Mouse (Mus musculus) midbrain, postnatal 0 days (tissue): ENCODE measurements around the gene Samd8. TPM values are rescaled to one million over a fixed set of nuclear protein-coding genes. Genes with fewer than 3 reads are reported as not detected.

Source experiments
- ATAC-seq: fragments of 200-750 bp; cut with Nextera tagmentation; 2 replicates; pipeline ENCODE4 v1.8.0; 2017; ENCODE audit warnings: moderate number of reproducible peaks, mild to moderate bottlenecking, moderate TSS enrichment, moderate library complexity; ENCODE audit not compliant: low FRiP score
- DNase-seq: peaks from one replicate; pipeline ENCODE4 v3.0.0-alpha.2; 2015; ENCODE audit warnings: low spot score
- H3K27ac ChIP-seq: fragments of 300-500 bp; sonication (generic); 2 replicates; pipeline ENCODE4 v1.5.1; 2014; ENCODE audit warnings: low read depth, mild to moderate bottlenecking, low read length, mixed read lengths
- H3K27me3 ChIP-seq: fragments of 300-500 bp; sonication (generic); 2 replicates; pipeline ENCODE4 v1.6.1; 2014; ENCODE audit warnings: low read length, control low read depth, mixed read lengths; ENCODE audit not compliant: insufficient read depth
- H3K36me3 ChIP-seq: fragments of 300-500 bp; sonication (generic); 2 replicates; pipeline ENCODE4 v1.6.1; 2014; ENCODE audit warnings: low read length, control low read depth, mixed read lengths; ENCODE audit not compliant: insufficient read depth
- H3K4me1 ChIP-seq: fragments of 300-500 bp; sonication (generic); 2 replicates; pipeline ENCODE4 v1.6.1; 2014; ENCODE audit warnings: mild to moderate bottlenecking, control low read depth, antibody characterized with exemption, low read length, mixed read lengths; ENCODE audit not compliant: insufficient read depth
- H3K4me2 ChIP-seq: fragments of 300-500 bp; sonication (generic); 2 replicates; pipeline ENCODE4 v1.6.1; 2014; ENCODE audit warnings: low read depth, mild to moderate bottlenecking, low read length, mixed read lengths; ENCODE audit not compliant: poor library complexity, severe bottlenecking
- H3K4me3 ChIP-seq: fragments of 300-500 bp; sonication (generic); 2 replicates; pipeline ENCODE4 v1.5.1; 2014; ENCODE audit warnings: low read depth, mild to moderate bottlenecking, low read length, moderate library complexity
- H3K9ac ChIP-seq: fragments of 300-500 bp; sonication (generic); replicated peaks from 2 replicates; pipeline ENCODE4 v1.6.1; 2014; ENCODE audit warnings: mild to moderate bottlenecking, low read length, moderate library complexity, mixed read lengths; ENCODE audit not compliant: poor library complexity, severe bottlenecking
- H3K9me3 ChIP-seq: fragments of 300-500 bp; sonication (generic); 2 replicates; pipeline ENCODE4 v1.6.1; 2016; ENCODE audit warnings: low read length, control low read depth
- CTCF ChIP-seq: IDR thresholded peaks from 2 replicates; pipeline ENCODE4 v1.5.1; 2016; ENCODE audit warnings: antibody characterized with exemption, mild to moderate bottlenecking
- WGBS: fragments of 180-500 bp; shearing (Covaris S2); extraction: QIAGEN DNeasy Blood & Tissue Kit; methylation state at CpG from one replicate; pipeline ENCODE4 v1.1.7; 2014; 5-methylcytosine and 5-hydroxymethylcytosine counted together
- polyA plus RNA-seq: library from polyadenylated mRNA; unstranded; fragments of >200 nt; fragmentation: Nextera tagmentation; extraction: Ambion mirVana; gene quantifications from 2 replicates; pipeline ENCODE4 v1.2.1, GENCODE M21; 2015
- total RNA-seq: library from RNA; depleted of rRNA; stranded (reverse); fragments of >200 nt; gene quantifications from 2 replicates; pipeline ENCODE4 v1.2.3, GENCODE M21; 2014

The Samd8 gene
- total and polyA plus RNA-seq, 2 experiments from 2014 or later, result 28.6 to 65.9 TPM

- no peak overlapping the region for H3K27ac ChIP-seq
- H3K4me2 ChIP-seq, result no peak overlapping the region
- no peaks in the 10 kb centered on the region for H3K27me3 ChIP-seq
- 27% methylated on average over 8 of the region's 8 CpGs for WGBS
- DNase-seq (no peak), ATAC-seq (no peak)
- no peaks in the 10 kb centered on the region for H3K36me3 ChIP-seq
- no peak overlapping the region for H3K4me3 ChIP-seq
- no peak for TF ChIP-seq CTCF
- no peaks in the 10 kb centered on the region for H3K9me3 ChIP-seq
- H3K4me1 ChIP-seq, result no peaks in the 10 kb centered on the region
- no peak overlapping the region for H3K9ac ChIP-seq
These were observed 28.2 kb upstream of the Samd8 start for GRCm38 (mm10) chr14:21722021-21722698.

- H3K27ac ChIP-seq, result no peak overlapping the region
- H3K36me3 ChIP-seq, result no peaks in the 10 kb centered on the region
- no peaks in the 10 kb centered on the region for H3K27me3 ChIP-seq
- no peak overlapping the region for H3K9ac ChIP-seq
- WGBS, result 81% methylated on average over 6 of the region's 6 CpGs
- no peak for TF ChIP-seq CTCF
- no peaks in the 10 kb centered on the region for H3K4me1 ChIP-seq
- DNase-seq, result no peak
- no peaks in the 10 kb centered on the region for H3K9me3 ChIP-seq
- ATAC-seq, result no peak
- no peak overlapping the region for H3K4me2 ChIP-seq
- no peak overlapping the region for H3K4me3 ChIP-seq
These were observed 21.1 kb upstream of the Samd8 start for GRCm38 (mm10) chr14:21729031-21729732.

GRCm38 (mm10) chr14:21729936-21730335, 20.4 kb upstream of the Samd8 start:
- no peak overlapping the region for H3K9ac ChIP-seq
- H3K9me3 ChIP-seq, result no peaks in the 10 kb centered on the region
- no peak overlapping the region for H3K4me2 ChIP-seq
- H3K27ac ChIP-seq, result no peak overlapping the region
- no peak overlapping the region for H3K4me3 ChIP-seq
- no peak for ATAC-seq
- DNase-seq, result no peak
- H3K36me3 ChIP-seq, result no peaks in the 10 kb centered on the region
- H3K4me1 ChIP-seq, result no peaks in the 10 kb centered on the region
- no peaks in the 10 kb centered on the region for H3K27me3 ChIP-seq
- TF ChIP-seq CTCF, result no peak
- WGBS, result 95% methylated on average over 4 of the region's 4 CpGs

GRCm38 (mm10) chr14:21733131-21733905, 17.0 kb upstream of the Samd8 start:
- ATAC-seq (no peak), DNase-seq (no peak)
- Histone ChIP-seq H3K4me2 (no peak overlapping the region), H3K4me1 (no peaks in the 10 kb centered on the region), H3K27ac (no peak overlapping the region), H3K9me3 (no peaks in the 10 kb centered on the region), H3K9ac (no peak overlapping the region), H3K36me3 (no peaks in the 10 kb centered on the region), H3K4me3 (no peak overlapping the region), H3K27me3 (no peaks in the 10 kb centered on the region)
- WGBS, result 92% methylated on average over 15 of the region's 15 CpGs
- no peak for TF ChIP-seq CTCF

GRCm38 (mm10) chr14:21740345-21740744, 10.0 kb upstream of the Samd8 start:
- 94% methylated on average over 7 of the region's 7 CpGs for WGBS
- ATAC-seq (no peak), DNase-seq (no peak)
- Histone ChIP-seq H3K27ac (no peak overlapping the region), H3K4me3 (no peak overlapping the region), H3K36me3 (no peaks in the 10 kb centered on the region), H3K9me3 (no peaks in the 10 kb centered on the region), H3K27me3 (0 out of 2 replicates have a peak, but pooled peaks cover 3% of the 10 kb centered on the region), H3K4me1 (no peaks in the 10 kb centered on the region), H3K4me2 (no peak overlapping the region), H3K9ac (no peak overlapping the region)
- no peak for TF ChIP-seq CTCF
